Mouse (Mus musculus) midbrain, embryonic 12.5 days (tissue): Measurements from ENCODE around the gene Hpcal4. TPM values are rescaled to one million over a fixed set of nuclear protein-coding genes. Genes with fewer than 3 reads are reported as not detected.

ENCODE experiments used
- ATAC-seq: fragments of 200-750 bp; cut with Nextera tagmentation; 2 replicates; pipeline ENCODE4 v1.8.0; 2017; ENCODE audit warnings: low read depth, moderate TSS enrichment, moderate library complexity; ENCODE audit not compliant: low FRiP score
- H3K27ac ChIP-seq: fragments of 300-500 bp; sonication (generic); replicated peaks from 2 replicates; pipeline ENCODE4 v1.5.1; 2016; ENCODE audit warnings: mild to moderate bottlenecking
- H3K27me3 ChIP-seq: fragments of 300-500 bp; sonication (generic); 2 replicates; pipeline ENCODE4 v1.6.1; 2016; ENCODE audit warnings: mild to moderate bottlenecking
- H3K36me3 ChIP-seq: fragments of 300-500 bp; sonication (generic); 2 replicates; pipeline ENCODE4 v1.6.1; 2016
- H3K4me1 ChIP-seq: fragments of 300-500 bp; sonication (generic); 2 replicates; pipeline ENCODE4 v1.6.1; 2016
- H3K4me2 ChIP-seq: fragments of 300-500 bp; sonication (generic); replicated peaks from 2 replicates; pipeline ENCODE4 v1.6.1; 2016; ENCODE audit warnings: mild to moderate bottlenecking, moderate library complexity
- H3K4me3 ChIP-seq: fragments of 300-500 bp; sonication (generic); 2 replicates; pipeline ENCODE4 v1.5.1; 2016; ENCODE audit warnings: mild to moderate bottlenecking
- H3K9ac ChIP-seq: fragments of 300-500 bp; sonication (generic); replicated peaks from 2 replicates; pipeline ENCODE4 v1.6.1; 2016; ENCODE audit warnings: mild to moderate bottlenecking, moderate library complexity
- H3K9me3 ChIP-seq: fragments of 300-500 bp; sonication (generic); 2 replicates; pipeline ENCODE4 v1.6.1; 2016; ENCODE audit warnings: mild to moderate bottlenecking
- WGBS: fragments of 180-500 bp; shearing (Covaris S2); methylation state at CpG from one replicate; pipeline ENCODE4 v1.1.7; 2016; 5-methylcytosine and 5-hydroxymethylcytosine counted together
- polyA plus RNA-seq: library from polyadenylated mRNA; unstranded; fragments of >200 nt; fragmentation: Nextera tagmentation; extraction: Ambion mirVana; gene quantifications from 2 replicates; pipeline ENCODE4 v1.2.1, GENCODE M21; 2016

Gene Hpcal4
- polyA plus RNA-seq, 1 experiment from 2014 or later = 3.5 TPM

DNA sequence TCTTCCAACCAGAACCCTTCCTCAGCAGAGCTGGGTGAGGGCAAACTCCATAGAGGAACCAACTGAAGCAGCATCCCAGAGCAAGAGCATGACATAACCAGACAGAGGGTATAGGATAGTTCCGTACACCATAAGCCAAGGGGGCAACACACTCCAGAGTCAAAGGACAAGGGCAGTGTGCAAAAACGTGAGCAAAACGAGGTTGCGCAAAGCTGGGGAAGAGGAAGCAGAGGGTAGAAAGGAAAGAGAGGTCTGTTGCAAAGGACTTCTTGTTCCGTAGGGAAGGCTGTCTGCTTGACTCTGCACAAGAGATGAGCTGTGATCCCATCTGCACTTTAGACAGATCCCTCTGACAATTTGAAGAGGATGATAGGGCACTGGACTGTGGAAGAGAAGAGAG, 24.3 kb downstream of the Hpcal4 start:
- H3K9ac ChIP-seq = no peak overlapping the region
- no peak overlapping the region for H3K27ac ChIP-seq
- no peak overlapping the region for H3K4me2 ChIP-seq
- no peaks in the 10 kb centered on the region for H3K36me3 ChIP-seq
- no peaks in the 10 kb centered on the region for H3K9me3 ChIP-seq
- 80% methylated on average over 5 of the region's 5 CpGs for WGBS
- H3K27me3 ChIP-seq = peaks cover 32% of the 10 kb centered on the region
- H3K4me3 ChIP-seq = no peak overlapping the region
- H3K4me1 ChIP-seq = peaks cover 2% of the 10 kb centered on the region; the same call in 1 of the 2 replicates
- ATAC-seq = no peak

DNA sequence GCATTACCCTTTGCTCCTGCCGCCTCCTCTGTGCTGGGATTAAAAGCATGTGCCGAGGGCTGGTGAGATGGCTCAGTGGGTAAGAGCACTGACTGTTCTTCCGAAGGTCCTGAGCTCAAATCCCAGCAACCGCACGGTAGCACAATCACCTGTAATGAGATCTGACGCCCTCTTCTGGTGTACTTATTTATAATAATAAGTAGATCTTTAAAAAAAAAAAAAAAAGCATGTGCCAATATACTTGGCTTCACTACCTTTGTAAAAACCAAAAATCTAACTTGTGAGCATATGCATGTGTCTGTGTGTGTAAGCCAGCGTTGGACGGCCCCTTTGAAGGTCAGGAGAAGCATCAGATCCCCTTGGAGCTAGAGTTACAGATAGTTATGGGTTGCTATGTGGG, 28.0 kb downstream of the Hpcal4 start:
- Histone ChIP-seq H3K9me3 (no peaks in the 10 kb centered on the region), H3K27me3 (peaks cover 18% of the 10 kb centered on the region), H3K9ac (no peak overlapping the region), H3K4me2 (no peak overlapping the region), H3K4me3 (no peak overlapping the region), H3K27ac (no peak overlapping the region), H3K4me1 (peaks cover 9% of the 10 kb centered on the region; the same call in 1 of the 2 replicates), H3K36me3 (no peaks in the 10 kb centered on the region)
- WGBS = 49% methylated on average over 8 of the region's 8 CpGs
- ATAC-seq = no peak

DNA sequence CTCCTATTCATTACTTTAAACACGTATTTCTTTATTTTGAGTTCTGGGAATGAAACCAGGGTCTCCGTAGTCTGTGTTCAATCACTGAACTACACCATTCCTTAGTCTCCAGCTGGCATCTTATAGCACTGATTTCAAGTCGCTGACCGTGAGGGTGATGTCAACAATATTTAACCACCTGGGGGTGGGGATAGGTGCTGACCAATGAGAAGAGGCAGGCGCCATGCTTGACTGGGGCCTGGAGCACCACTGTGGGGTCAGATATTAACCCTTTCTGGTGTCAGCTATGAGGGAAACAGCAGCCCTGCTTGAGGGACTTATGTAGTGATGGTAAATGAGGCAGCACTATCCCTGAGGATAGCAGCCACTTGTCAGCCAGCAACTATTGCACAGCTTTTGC, 28.4 kb downstream of the Hpcal4 start:
- no peak overlapping the region for H3K27ac ChIP-seq
- no peak for ATAC-seq
- peaks cover 18% of the 10 kb centered on the region for H3K27me3 ChIP-seq
- no peaks in the 10 kb centered on the region for H3K36me3 ChIP-seq
- peaks cover 9% of the 10 kb centered on the region; the same call in 1 of the 2 replicates for H3K4me1 ChIP-seq
- 73% methylated on average over 5 of the region's 5 CpGs for WGBS
- no peak overlapping the region for H3K4me2 ChIP-seq
- no peaks in the 10 kb centered on the region for H3K9me3 ChIP-seq
- H3K9ac ChIP-seq = no peak overlapping the region
- H3K4me3 ChIP-seq = no peak overlapping the region

GRCm38 (mm10) chr4:123212330-123212729, 29.3 kb downstream of the Hpcal4 start:
- 17% methylated on average over 2 of the region's 2 CpGs for WGBS

GRCm38 (mm10) chr4:123213975-123214374, 30.9 kb downstream of the Hpcal4 start:
- Histone ChIP-seq H3K4me1 (peaks cover 9% of the 10 kb centered on the region; the same call in 1 of the 2 replicates), H3K4me3 (no peak overlapping the region), H3K27me3 (peaks cover 20% of the 10 kb centered on the region), H3K9me3 (no peaks in the 10 kb centered on the region), H3K36me3 (no peaks in the 10 kb centered on the region), H3K4me2 (no peak overlapping the region), H3K9ac (no peak overlapping the region), H3K27ac (no peak overlapping the region)
- WGBS = 94% methylated on average over 9 of the region's 9 CpGs
- no peak for ATAC-seq

More at GRCm38 (mm10) chr4:123212330-123212729, 29.3 kb downstream of the Hpcal4 start:
- peaks cover 9% of the 10 kb centered on the region; the same call in 1 of the 2 replicates for H3K4me1 ChIP-seq
- no peak overlapping the region for H3K4me2 ChIP-seq
- no peak for ATAC-seq
- H3K9me3 ChIP-seq = no peaks in the 10 kb centered on the region
- H3K4me3 ChIP-seq = no peak overlapping the region
- no peaks in the 10 kb centered on the region for H3K36me3 ChIP-seq
- H3K9ac ChIP-seq = no peak overlapping the region
- H3K27me3 ChIP-seq = peaks cover 18% of the 10 kb centered on the region
- no peak overlapping the region for H3K27ac ChIP-seq

GRCm38 (mm10) chr4:123215367-123215766, 32.3 kb downstream of the Hpcal4 start:
- no peaks in the 10 kb centered on the region for H3K9me3 ChIP-seq
- H3K4me2 ChIP-seq = no peak overlapping the region
- 66% methylated on average over 1 of the region's 1 CpGs for WGBS
- no peak overlapping the region for H3K4me3 ChIP-seq
- no peak for ATAC-seq
- no peak overlapping the region for H3K27ac ChIP-seq
- peaks cover 15% of the 10 kb centered on the region for H3K27me3 ChIP-seq
- no peak overlapping the region for H3K9ac ChIP-seq
- no peaks in the 10 kb centered on the region for H3K36me3 ChIP-seq
- peaks cover 9% of the 10 kb centered on the region; the same call in 1 of the 2 replicates for H3K4me1 ChIP-seq

DNA sequence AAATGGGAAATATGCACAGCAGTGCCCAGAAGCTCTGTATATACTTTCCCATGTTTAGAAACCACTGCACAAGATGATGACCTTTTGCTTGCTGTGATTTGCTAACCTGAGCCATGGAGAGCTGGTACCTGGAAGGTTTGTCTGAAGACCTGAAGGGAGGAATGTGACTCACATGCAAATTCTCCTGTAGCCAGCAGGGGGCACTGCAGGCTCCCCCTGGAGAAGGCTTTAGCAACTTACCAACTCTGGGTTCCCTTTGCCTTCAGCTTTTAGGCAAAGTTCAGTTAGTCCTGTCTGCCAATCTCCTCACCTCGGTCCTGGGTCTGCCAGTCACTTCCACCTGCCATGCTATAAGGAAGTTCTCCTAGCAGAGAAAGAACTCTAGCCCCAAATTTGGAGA, 33.8 kb downstream of the Hpcal4 start:
- Histone ChIP-seq H3K9me3 (no peaks in the 10 kb centered on the region), H3K4me3 (no peak overlapping the region), H3K4me1 (peaks cover 9% of the 10 kb centered on the region; the same call in 1 of the 2 replicates), H3K4me2 (no peak overlapping the region), H3K27ac (no peak overlapping the region), H3K36me3 (no peaks in the 10 kb centered on the region), H3K9ac (no peak overlapping the region), H3K27me3 (peaks cover 15% of the 10 kb centered on the region)
- WGBS = 12% methylated on average over 1 of the region's 1 CpGs
- ATAC-seq = no peak

GRCm38 (mm10) chr4:123219720-123220357, 36.8 kb downstream of the Hpcal4 start:
- H3K4me1 ChIP-seq = peaks cover 4% of the 10 kb centered on the region; the same call in 1 of the 2 replicates
- H3K4me3 ChIP-seq = no peak overlapping the region
- H3K4me2 ChIP-seq = no peak overlapping the region
- ATAC-seq = peak; percentile 80
- H3K9me3 ChIP-seq = no peaks in the 10 kb centered on the region
- no peak overlapping the region for H3K9ac ChIP-seq
- H3K27ac ChIP-seq = no peak overlapping the region
- H3K36me3 ChIP-seq = no peaks in the 10 kb centered on the region
- H3K27me3 ChIP-seq = peaks cover 15% of the 10 kb centered on the region
- 75% methylated on average over 15 of the region's 15 CpGs for WGBS

- no peaks in the 10 kb centered on the region for H3K9me3 ChIP-seq
- H3K4me2 ChIP-seq = no peak overlapping the region
- H3K4me1 ChIP-seq = no peaks in the 10 kb centered on the region
- H3K27ac ChIP-seq = no peak overlapping the region
- WGBS = 84% methylated on average over 4 of the region's 4 CpGs
- no peak overlapping the region for H3K9ac ChIP-seq
- no peak overlapping the region for H3K4me3 ChIP-seq
- peaks cover 15% of the 10 kb centered on the region for H3K27me3 ChIP-seq
- no peaks in the 10 kb centered on the region for H3K36me3 ChIP-seq
- no peak for ATAC-seq
Observed at GRCm38 (mm10) chr4:123220637-123221036, 37.6 kb downstream of the Hpcal4 start.

DNA sequence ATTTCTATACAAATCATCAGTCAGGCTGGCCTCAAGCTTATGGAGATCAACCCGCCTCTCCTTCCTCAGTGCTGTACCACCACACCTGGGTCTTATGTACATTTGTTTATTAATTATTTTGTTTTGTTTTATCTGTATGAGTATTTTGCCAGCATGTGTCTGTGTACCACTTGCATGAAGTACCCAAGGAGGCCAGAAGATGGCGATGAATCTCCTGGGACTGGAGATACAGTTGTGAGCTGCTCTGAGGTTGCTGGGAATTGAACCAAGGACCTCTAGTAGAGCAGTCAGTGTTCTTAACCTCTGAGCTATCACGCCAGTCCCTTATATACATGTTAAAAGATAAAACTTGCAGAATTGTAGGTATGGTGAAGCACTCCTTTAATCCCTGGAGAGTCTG, 40.3 kb downstream of the Hpcal4 start:
- peaks cover 5% of the 10 kb centered on the region for H3K27me3 ChIP-seq
- no peak overlapping the region for H3K4me2 ChIP-seq
- H3K9me3 ChIP-seq = no peaks in the 10 kb centered on the region
- WGBS = 47% methylated on average over 3 of the region's 3 CpGs
- H3K4me3 ChIP-seq = no peak overlapping the region
- ATAC-seq = no peak
- H3K4me1 ChIP-seq = no peaks in the 10 kb centered on the region
- no peak overlapping the region for H3K9ac ChIP-seq
- H3K27ac ChIP-seq = no peak overlapping the region
- H3K36me3 ChIP-seq = no peaks in the 10 kb centered on the region

DNA sequence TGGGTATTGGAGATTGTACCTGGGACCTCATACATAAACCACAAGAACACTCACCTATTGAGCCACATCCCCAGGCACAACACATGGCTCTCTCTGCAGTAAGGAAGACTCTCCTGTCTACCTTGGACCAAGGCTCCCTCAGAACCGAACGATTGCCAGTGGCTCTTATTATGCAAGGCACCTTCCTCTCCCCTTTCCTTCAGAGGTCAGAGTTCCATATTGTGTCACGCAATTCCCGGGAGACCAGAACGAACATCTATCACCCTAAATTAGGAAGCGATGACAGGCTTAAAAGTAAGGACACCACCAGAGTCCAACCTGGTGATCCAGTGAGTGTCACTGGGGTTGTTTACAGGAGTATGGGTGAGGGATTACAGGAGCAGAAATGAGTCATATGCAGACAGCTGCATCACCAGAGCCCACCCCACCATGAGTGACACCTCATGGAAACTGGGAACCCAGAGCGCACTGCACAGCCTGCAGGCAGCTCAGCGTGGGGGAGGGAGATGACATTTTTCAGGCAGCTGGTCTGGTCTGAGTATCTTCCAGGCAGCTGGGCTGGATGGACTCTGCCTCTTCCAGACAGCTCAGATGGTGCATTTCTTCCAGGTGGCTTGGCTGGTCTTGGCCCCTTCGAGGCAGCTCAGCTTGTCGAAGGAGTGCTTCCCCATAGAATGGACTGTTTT, 42.8 kb downstream of the Hpcal4 start:
- no peaks in the 10 kb centered on the region for H3K4me1 ChIP-seq
- 86% methylated on average over 10 of the region's 10 CpGs for WGBS
- no peaks in the 10 kb centered on the region for H3K9me3 ChIP-seq
- no peak for ATAC-seq
- peaks cover 10% of the 10 kb centered on the region; the same call in 1 of the 2 replicates for H3K27me3 ChIP-seq
- H3K9ac ChIP-seq = no peak overlapping the region
- H3K27ac ChIP-seq = no peak overlapping the region
- H3K4me2 ChIP-seq = no peak overlapping the region
- H3K4me3 ChIP-seq = no peak overlapping the region
- no peaks in the 10 kb centered on the region for H3K36me3 ChIP-seq

GRCm38 (mm10) chr4:123227707-123228106, 44.7 kb downstream of the Hpcal4 start:
- no peak overlapping the region for H3K9ac ChIP-seq
- WGBS = 49% methylated on average over 4 of the region's 4 CpGs
- no peaks in the 10 kb centered on the region for H3K4me1 ChIP-seq
- H3K4me2 ChIP-seq = no peak overlapping the region
- ATAC-seq = no peak
- H3K27ac ChIP-seq = no peak overlapping the region
- H3K4me3 ChIP-seq = no peak overlapping the region
- H3K36me3 ChIP-seq = no peaks in the 10 kb centered on the region
- H3K9me3 ChIP-seq = no peaks in the 10 kb centered on the region
- peaks cover 18% of the 10 kb centered on the region for H3K27me3 ChIP-seq
